Mouse (Mus musculus) embryonic facial prominence, embryonic 12.5 days (tissue): ENCODE measurements around the gene Psph. TPM values are rescaled to one million over a fixed set of nuclear protein-coding genes. Genes with fewer than 3 reads are reported as not detected.
"Not testable (repeated sequence)": the region's sequence is repeated elsewhere in the genome, so short reads cannot be mapped to it uniquely, and the experiment has no call there.

Experiments used
- ATAC-seq: fragments of 200-750 bp; cut with Nextera tagmentation; 2 replicates; pipeline ENCODE4 v1.8.0; 2017; ENCODE audit not compliant: insufficient number of reproducible peaks, insufficient read depth, low FRiP score, low TSS enrichment
- H3K27ac ChIP-seq: fragments of 300-500 bp; sonication (generic); 2 replicates; pipeline ENCODE4 v1.5.1; 2016; ENCODE audit warnings: mild to moderate bottlenecking
- H3K27me3 ChIP-seq: fragments of 300-500 bp; sonication (generic); 2 replicates; pipeline ENCODE4 v1.6.1; 2016; ENCODE audit warnings: mild to moderate bottlenecking, moderate library complexity
- H3K36me3 ChIP-seq: fragments of 300-500 bp; sonication (generic); 2 replicates; pipeline ENCODE4 v1.6.1; 2016; ENCODE audit warnings: mild to moderate bottlenecking
- H3K4me1 ChIP-seq: fragments of 300-500 bp; sonication (generic); 2 replicates; pipeline ENCODE4 v1.6.1; 2016
- H3K4me2 ChIP-seq: fragments of 300-500 bp; sonication (generic); replicated peaks from 2 replicates; pipeline ENCODE4 v1.6.1; 2016; ENCODE audit warnings: mild to moderate bottlenecking, moderate library complexity
- H3K4me3 ChIP-seq: fragments of 300-500 bp; sonication (generic); 2 replicates; pipeline ENCODE4 v1.5.1; 2016; ENCODE audit warnings: mild to moderate bottlenecking
- H3K9ac ChIP-seq: fragments of 300-500 bp; sonication (generic); 2 replicates; pipeline ENCODE4 v1.6.1; 2016; ENCODE audit warnings: mild to moderate bottlenecking, moderate library complexity
- H3K9me3 ChIP-seq: fragments of 300-500 bp; sonication (generic); 2 replicates; pipeline ENCODE4 v1.6.1; 2016; ENCODE audit warnings: mild to moderate bottlenecking, moderate library complexity
- WGBS: fragments of 180-500 bp; shearing (Covaris S2); methylation state at CpG from one replicate; pipeline ENCODE4 v1.1.7; 2016; 5-methylcytosine and 5-hydroxymethylcytosine counted together
- polyA plus RNA-seq: library from polyadenylated mRNA; unstranded; fragments of >200 nt; fragmentation: Nextera tagmentation; extraction: Ambion mirVana; gene quantifications from 2 replicates; pipeline ENCODE4 v1.2.1, GENCODE M21; 2016

The Psph gene
- polyA plus RNA-seq, 1 experiment from 2014 or later = 31.7 TPM

GRCm38 (mm10) chr5:129773330-129773729, 13.9 kb downstream of the Psph start:
- not testable (repeated sequence) for H3K9me3 ChIP-seq, H3K27me3 ChIP-seq, H3K4me3 ChIP-seq, H3K36me3 ChIP-seq, H3K4me2 ChIP-seq, ATAC-seq, H3K9ac ChIP-seq, H3K27ac ChIP-seq, H3K4me1 ChIP-seq
- WGBS = 73% methylated on average over 4 of the region's 4 CpGs

GRCm38 (mm10) chr5:129772433-129772832, 14.8 kb downstream of the Psph start:
- 85% methylated on average over 10 of the region's 10 CpGs for WGBS
- Histone ChIP-seq H3K27me3 (no peaks in the 10 kb centered on the region), H3K4me3 (no peak overlapping the region), H3K27ac (no peak overlapping the region), H3K36me3 (peaks cover 11% of the 10 kb centered on the region; the same call in 1 of the 2 replicates), H3K9me3 (no peaks in the 10 kb centered on the region), H3K9ac (no peak overlapping the region), H3K4me2 (no peak overlapping the region), H3K4me1 (no peaks in the 10 kb centered on the region)
- ATAC-seq = no peak

GRCm38 (mm10) chr5:129770443-129771355, 16.6 kb downstream of the Psph start:
- no peak overlapping the region for H3K27ac ChIP-seq
- H3K27me3 ChIP-seq = no peaks in the 10 kb centered on the region
- H3K4me1 ChIP-seq = no peaks in the 10 kb centered on the region
- no peak overlapping the region for H3K4me3 ChIP-seq
- no peak overlapping the region for H3K9ac ChIP-seq
- peaks cover 11% of the 10 kb centered on the region; the same call in 1 of the 2 replicates for H3K36me3 ChIP-seq
- H3K4me2 ChIP-seq = no peak overlapping the region
- ATAC-seq = no peak
- 88% methylated on average over 23 of the region's 23 CpGs for WGBS
- no peaks in the 10 kb centered on the region for H3K9me3 ChIP-seq

GRCm38 (mm10) chr5:129761865-129762540, 25.2 kb downstream of the Psph start:
- Histone ChIP-seq H3K9me3 (no peaks in the 10 kb centered on the region), H3K4me1 (no peaks in the 10 kb centered on the region), H3K4me2 (no peak overlapping the region), H3K9ac (no peak overlapping the region), H3K27me3 (no peaks in the 10 kb centered on the region), H3K4me3 (no peak overlapping the region), H3K27ac (peak overlapping the region; percentile 33; the same call in 1 of the 2 replicates), H3K36me3 (peaks cover 18% of the 10 kb centered on the region; the same call in 1 of the 2 replicates)
- ATAC-seq = 0 out of 2 replicates have a peak, but pooled peaks have one; percentile 72
- WGBS = 35% methylated on average over 18 of the region's 18 CpGs

- ATAC-seq = no peak
- H3K9ac ChIP-seq = no peak overlapping the region
- 86% methylated on average over 13 of the region's 13 CpGs for WGBS
Measured at GRCm38 (mm10) chr5:129759929-129760480, 27.2 kb downstream of the Psph start.

GRCm38 (mm10) chr5:129756886-129757285, 30.4 kb downstream of the Psph start:
- Histone ChIP-seq H3K4me1 (no peaks in the 10 kb centered on the region), H3K27ac (no peak overlapping the region), H3K9ac (no peak overlapping the region), H3K4me2 (no peak overlapping the region), H3K4me3 (no peak overlapping the region), H3K36me3 (peaks cover 17% of the 10 kb centered on the region), H3K27me3 (no peaks in the 10 kb centered on the region), H3K9me3 (no peaks in the 10 kb centered on the region)
- ATAC-seq = no peak
- 91% methylated on average over 20 of the region's 20 CpGs for WGBS

More at GRCm38 (mm10) chr5:129759929-129760480, 27.2 kb downstream of the Psph start:
- Histone ChIP-seq H3K4me1 (no peaks in the 10 kb centered on the region), H3K9me3 (no peaks in the 10 kb centered on the region), H3K4me2 (no peak overlapping the region), H3K4me3 (no peak overlapping the region), H3K36me3 (peaks cover 19% of the 10 kb centered on the region; the same call in 1 of the 2 replicates), H3K27ac (no peak overlapping the region), H3K27me3 (no peaks in the 10 kb centered on the region)

GRCm38 (mm10) chr5:129744050-129744449, 43.2 kb downstream of the Psph start:
- no peaks in the 10 kb centered on the region for H3K9me3 ChIP-seq
- no peak overlapping the region for H3K4me3 ChIP-seq
- no peaks in the 10 kb centered on the region for H3K4me1 ChIP-seq
- H3K36me3 ChIP-seq = peaks cover 79% of the 10 kb centered on the region
- H3K27ac ChIP-seq = no peak overlapping the region
- no peak overlapping the region for H3K9ac ChIP-seq
- H3K27me3 ChIP-seq = no peaks in the 10 kb centered on the region
- no peak overlapping the region for H3K4me2 ChIP-seq
- no peak for ATAC-seq
- 76% methylated on average over 6 of the region's 6 CpGs for WGBS

GRCm38 (mm10) chr5:129742903-129743488, 44.3 kb downstream of the Psph start:
- Histone ChIP-seq H3K27ac (no peak overlapping the region), H3K9me3 (no peaks in the 10 kb centered on the region), H3K27me3 (no peaks in the 10 kb centered on the region), H3K4me3 (no peak overlapping the region), H3K9ac (no peak overlapping the region), H3K4me1 (no peaks in the 10 kb centered on the region), H3K36me3 (peaks cover 71% of the 10 kb centered on the region), H3K4me2 (no peak overlapping the region)
- no peak for ATAC-seq
- WGBS = 88% methylated on average over 7 of the region's 7 CpGs

- Histone ChIP-seq H3K27me3 (no peaks in the 10 kb centered on the region), H3K9ac (no peak overlapping the region), H3K27ac (no peak overlapping the region), H3K9me3 (no peaks in the 10 kb centered on the region), H3K36me3 (peaks cover 55% of the 10 kb centered on the region), H3K4me1 (no peaks in the 10 kb centered on the region), H3K4me3 (no peak overlapping the region), H3K4me2 (no peak overlapping the region)
- ATAC-seq = no peak
- WGBS = 83% methylated on average over 1 of the region's 1 CpGs
Measured at GRCm38 (mm10) chr5:129740976-129741375, 46.3 kb downstream of the Psph start.

- Histone ChIP-seq H3K27ac (no peak overlapping the region), H3K4me2 (no peak overlapping the region), H3K4me1 (peaks cover 16% of the 10 kb centered on the region; the same call in 1 of the 2 replicates), H3K9ac (no peak overlapping the region), H3K4me3 (no peak overlapping the region), H3K36me3 (no peaks in the 10 kb centered on the region), H3K9me3 (no peaks in the 10 kb centered on the region), H3K27me3 (no peaks in the 10 kb centered on the region)
- no peak for ATAC-seq
- WGBS = 49% methylated on average over 5 of the region's 5 CpGs
Measured at GRCm38 (mm10) chr5:129731021-129731420, 56.2 kb downstream of the Psph start.

GRCm38 (mm10) chr5:129730344-129730743, 56.9 kb downstream of the Psph start:
- no peak for ATAC-seq
- no peak overlapping the region; the same call in 1 of the 2 replicates for H3K9ac ChIP-seq
- H3K36me3 ChIP-seq = no peaks in the 10 kb centered on the region
- no peak overlapping the region for H3K4me2 ChIP-seq
- peaks cover 20% of the 10 kb centered on the region; the same call in 1 of the 2 replicates for H3K4me1 ChIP-seq
- no peaks in the 10 kb centered on the region for H3K27me3 ChIP-seq
- WGBS = 68% methylated on average over 11 of the region's 11 CpGs
- H3K27ac ChIP-seq = 0 out of 2 replicates have a peak overlapping the region, but pooled peaks have one; percentile 11
- H3K4me3 ChIP-seq = no peak overlapping the region
- no peaks in the 10 kb centered on the region for H3K9me3 ChIP-seq
